Mouse (Mus musculus) neural tube, embryonic 14.5 days (tissue): ENCODE measurements around the gene Msh5. TPM values are rescaled to one million over a fixed set of nuclear protein-coding genes. Genes with fewer than 3 reads are reported as not detected.

ENCODE experiments used
- ATAC-seq: fragments of 200-750 bp; cut with Nextera tagmentation; 2 replicates; pipeline ENCODE4 v1.8.0; 2017; ENCODE audit warnings: low read depth, mild to moderate bottlenecking, moderate TSS enrichment, moderate library complexity
- H3K27ac ChIP-seq: fragments of 300-500 bp; sonication (generic); 2 replicates; pipeline ENCODE4 v1.5.1; 2014; ENCODE audit warnings: low read depth, mild to moderate bottlenecking, control low read depth, low read length, moderate library complexity, mixed read lengths
- H3K27me3 ChIP-seq: fragments of 300-500 bp; sonication (generic); 2 replicates; pipeline ENCODE4 v1.6.1; 2014; ENCODE audit warnings: low read length; ENCODE audit not compliant: control insufficient read depth, insufficient read depth
- H3K36me3 ChIP-seq: fragments of 300-500 bp; sonication (generic); 2 replicates; pipeline ENCODE4 v1.6.1; 2014; ENCODE audit warnings: low read length, mixed read lengths; ENCODE audit not compliant: control insufficient read depth, insufficient read depth
- H3K4me1 ChIP-seq: fragments of 300-500 bp; sonication (generic); 2 replicates; pipeline ENCODE4 v1.6.1; 2014; ENCODE audit warnings: low read length; ENCODE audit not compliant: control insufficient read depth, insufficient read depth
- H3K4me2 ChIP-seq: fragments of 300-500 bp; sonication (generic); 2 replicates; pipeline ENCODE4 v1.6.1; 2014; ENCODE audit warnings: mild to moderate bottlenecking, low read depth, low read length, control low read depth
- H3K4me3 ChIP-seq: fragments of 300-500 bp; sonication (generic); 2 replicates; pipeline ENCODE4 v1.5.1; 2014; ENCODE audit warnings: low read depth, low read length, control low read depth, mixed read lengths
- H3K9ac ChIP-seq: fragments of 300-500 bp; sonication (generic); replicated peaks from 2 replicates; pipeline ENCODE4 v1.6.1; 2014; ENCODE audit warnings: low read depth, mild to moderate bottlenecking, control low read depth, low read length, mixed read lengths
- H3K9me3 ChIP-seq: fragments of 300-500 bp; sonication (generic); 2 replicates; pipeline ENCODE4 v1.6.1; 2016; ENCODE audit warnings: low read length; ENCODE audit not compliant: control insufficient read depth
- whole genome bisulfite sequencing: fragments of 180-500 bp; shearing (Covaris S2); extraction: QIAGEN DNeasy Blood & Tissue Kit; methylation state at CpG from one replicate; pipeline ENCODE4 v1.1.7; 2014; 5-methylcytosine and 5-hydroxymethylcytosine counted together
- polyA plus RNA-seq: library from polyadenylated mRNA; unstranded; fragments of >200 nt; fragmentation: Nextera tagmentation; extraction: Ambion mirVana; gene quantifications from 2 replicates; pipeline ENCODE4 v1.2.1, GENCODE M21; 2014

Gene Msh5
- polyA plus RNA-seq: 1.9 and 2.2 TPM in 2 replicates

- ATAC-seq: peak; percentile 99
- H3K27me3 ChIP-seq: no peaks in the 10 kb centered on the region
- H3K4me2 ChIP-seq: peak within 1 kb of the TSS; percentile 99
- peak within 1 kb of the TSS; percentile 62; the same call in 1 of the 2 replicates for H3K27ac ChIP-seq
- peak within 1 kb of the TSS; percentile 49 for H3K4me3 ChIP-seq
- H3K9ac ChIP-seq: peak within 1 kb of the TSS; percentile 74
- no peaks in the 10 kb centered on the region for H3K9me3 ChIP-seq
- H3K4me1 ChIP-seq: 0 out of 2 replicates have a peak, but pooled peaks cover 2% of the 10 kb centered on the region
- no peaks in the 10 kb centered on the region for H3K36me3 ChIP-seq
- WGBS: 3% methylated on average over 33 of the region's 33 CpGs
These were observed at the start of gene Msh5 for GRCm38 (mm10) chr17:35046681-35047455. Msh5 (minus strand) TSS chr17:35046745.

GRCm38 (mm10) chr17:35094475-35095365 is 48.2 kb upstream of the Msh5 start:
- ATAC-seq: no peak
- 90% methylated on average over 15 of the region's 15 CpGs for WGBS
- H3K36me3 ChIP-seq: peaks cover 44% of the 10 kb centered on the region

GRCm38 (mm10) chr17:35092403-35093198 is 46.1 kb upstream of the Msh5 start:
- Histone ChIP-seq H3K4me1 (peaks cover 11% of the 10 kb centered on the region), H3K36me3 (peaks cover 24% of the 10 kb centered on the region), H3K4me2 (no peak overlapping the region), H3K4me3 (no peak overlapping the region), H3K27ac (no peak overlapping the region), H3K9me3 (no peaks in the 10 kb centered on the region), H3K27me3 (no peaks in the 10 kb centered on the region), H3K9ac (no peak overlapping the region)
- WGBS: 91% methylated on average over 14 of the region's 14 CpGs
- ATAC-seq: no peak

More at GRCm38 (mm10) chr17:35094475-35095365, 48.2 kb upstream of the Msh5 start:
- H3K4me1 ChIP-seq: peaks cover 11% of the 10 kb centered on the region
- H3K4me3 ChIP-seq: no peak overlapping the region
- no peaks in the 10 kb centered on the region for H3K9me3 ChIP-seq
- no peak overlapping the region for H3K4me2 ChIP-seq
- H3K27me3 ChIP-seq: no peaks in the 10 kb centered on the region
- no peak overlapping the region for H3K9ac ChIP-seq
- no peak overlapping the region for H3K27ac ChIP-seq

- ATAC-seq: no peak
- 54% methylated on average over 8 of the region's 8 CpGs for WGBS
- Histone ChIP-seq H3K36me3 (peaks cover 14% of the 10 kb centered on the region), H3K4me1 (peaks cover 11% of the 10 kb centered on the region), H3K27me3 (no peaks in the 10 kb centered on the region), H3K4me2 (peak overlapping the region; percentile 54), H3K9ac (peak overlapping the region; percentile 81), H3K4me3 (peak overlapping the region; percentile 52), H3K27ac (peak overlapping the region; percentile 97), H3K9me3 (no peaks in the 10 kb centered on the region)
These were observed 43.8 kb upstream of the Msh5 start for GRCm38 (mm10) chr17:35090166-35090932.

GRCm38 (mm10) chr17:35088825-35089644 is 42.5 kb upstream of the Msh5 start, which contains the start of gene Abhd16a:
Abhd16a (plus strand) TSS chr17:35089263.
- Histone ChIP-seq H3K9ac (peak within 1 kb of the TSS; percentile 81), H3K9me3 (no peaks in the 10 kb centered on the region), H3K36me3 (peaks cover under 1% of the 10 kb centered on the region; the same call in 1 of the 2 replicates), H3K4me2 (peak within 1 kb of the TSS; percentile 54), H3K4me3 (peak within 1 kb of the TSS; percentile 52), H3K4me1 (peaks cover 11% of the 10 kb centered on the region), H3K27me3 (no peaks in the 10 kb centered on the region), H3K27ac (peak within 1 kb of the TSS; percentile 97)
- peak; percentile 98 for ATAC-seq
- 4% methylated on average over 63 of the region's 67 CpGs for WGBS

GRCm38 (mm10) chr17:35088151-35088550 is 41.6 kb upstream of the Msh5 start:
- H3K36me3 ChIP-seq: no peaks in the 10 kb centered on the region; the same call in 1 of the 2 replicates
- no peaks in the 10 kb centered on the region for H3K9me3 ChIP-seq
- H3K4me2 ChIP-seq: no peak overlapping the region
- peaks cover 11% of the 10 kb centered on the region for H3K4me1 ChIP-seq
- H3K9ac ChIP-seq: no peak overlapping the region
- no peak for ATAC-seq
- no peak overlapping the region for H3K4me3 ChIP-seq
- no peaks in the 10 kb centered on the region for H3K27me3 ChIP-seq
- H3K27ac ChIP-seq: no peak overlapping the region
- 54% methylated on average over 2 of the region's 2 CpGs for WGBS

GRCm38 (mm10) chr17:35085208-35085865 is 38.8 kb upstream of the Msh5 start, which contains the start of gene Ly6g6f:
Ly6g6f (minus strand) TSS chr17:35085610.
- Histone ChIP-seq H3K36me3 (no peaks in the 10 kb centered on the region), H3K9me3 (no peaks in the 10 kb centered on the region), H3K27me3 (no peaks in the 10 kb centered on the region), H3K9ac (no peak within 1 kb of the TSS), H3K4me1 (peaks cover 5% of the 10 kb centered on the region), H3K4me3 (no peak within 1 kb of the TSS), H3K4me2 (no peak within 1 kb of the TSS), H3K27ac (no peak within 1 kb of the TSS)
- 82% methylated on average over 7 of the region's 7 CpGs for WGBS
- ATAC-seq: no peak
